Mouse (Mus musculus): ENCODE results near the gene Col5a3.

Col5a3 gene

DNA sequence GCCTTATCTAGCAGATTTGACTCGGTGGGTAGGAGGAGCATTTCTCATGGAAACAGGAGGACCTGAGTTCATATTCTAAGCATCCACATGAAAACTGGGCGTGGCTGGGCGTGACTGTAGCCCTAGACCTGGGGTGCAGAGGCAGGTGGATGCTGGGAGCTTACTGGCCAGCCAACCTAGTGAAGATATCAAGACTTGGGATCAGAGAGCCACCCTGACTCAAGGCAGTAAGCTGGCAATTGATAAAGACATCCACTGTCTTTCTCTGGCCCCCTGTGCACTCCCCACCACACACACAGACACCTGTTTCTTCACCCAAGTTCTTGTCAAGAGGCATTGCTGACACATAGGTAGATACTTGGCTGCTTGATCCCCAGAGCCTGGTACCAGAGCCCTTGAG is 66.3 kb downstream of the Col5a3 start:
- WGBS = 73% methylated on average over 3 of the region's 3 CpGs

DNA sequence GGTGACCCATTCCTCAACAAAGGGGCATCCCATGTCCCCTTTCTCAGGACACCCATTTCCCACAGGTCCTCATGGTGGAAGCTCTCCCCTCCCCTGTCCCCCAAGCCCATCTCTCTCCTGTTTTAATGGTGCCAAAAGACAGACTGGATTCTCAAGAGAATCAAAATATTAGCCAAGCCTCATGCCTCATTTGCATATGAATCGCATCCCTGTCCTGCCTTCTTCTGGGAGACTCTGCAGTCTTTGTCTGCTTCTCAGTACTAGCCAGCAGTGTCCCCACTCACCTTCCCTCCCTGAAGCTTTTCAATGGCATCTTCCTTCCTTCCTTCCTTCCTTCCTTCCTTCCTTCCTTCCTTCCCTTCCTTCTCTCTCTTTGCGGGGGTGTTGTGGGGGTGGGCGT is 67.2 kb downstream of the Col5a3 start:
- 3% methylated on average over 3 of the region's 3 CpGs for WGBS

DNA sequence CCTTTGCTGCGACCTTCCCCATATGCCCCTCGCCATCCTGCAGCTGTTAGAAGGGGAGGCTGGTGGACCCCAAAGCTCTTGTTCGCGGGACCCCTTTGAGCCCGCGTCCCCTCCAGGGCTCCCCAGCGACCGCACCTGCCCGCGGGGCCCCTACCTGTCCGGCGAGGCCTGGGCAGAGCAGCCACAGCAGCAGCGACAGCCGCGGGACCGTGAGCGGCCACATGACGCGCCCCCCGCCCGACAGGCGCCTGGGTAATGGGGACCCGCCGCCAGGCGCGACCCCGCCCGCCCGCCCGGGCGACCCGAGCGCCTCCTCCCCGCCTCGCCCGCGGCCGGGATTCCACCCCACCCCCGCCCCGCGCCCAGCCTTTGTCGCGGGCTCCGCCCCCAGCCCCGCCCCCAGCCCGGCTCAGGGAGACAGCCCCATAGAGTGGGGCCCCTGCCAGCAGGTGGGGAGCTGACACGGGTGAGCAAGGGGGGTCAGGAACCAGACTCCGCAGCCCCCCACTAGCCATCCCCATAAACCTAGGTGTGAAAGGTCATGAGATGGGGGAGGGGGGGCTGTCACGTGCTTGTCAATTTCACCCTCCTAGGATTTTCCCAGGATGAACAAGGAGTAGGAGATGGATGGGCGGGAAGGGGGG is 68.7 kb downstream of the Col5a3 start, which contains the start of gene Olfm2:
Gene Olfm2, minus strand, starts transcription at position 333 of the 644 bp plus-strand sequence.
- WGBS = 2% methylated on average over 45 of the region's 50 CpGs

DNA sequence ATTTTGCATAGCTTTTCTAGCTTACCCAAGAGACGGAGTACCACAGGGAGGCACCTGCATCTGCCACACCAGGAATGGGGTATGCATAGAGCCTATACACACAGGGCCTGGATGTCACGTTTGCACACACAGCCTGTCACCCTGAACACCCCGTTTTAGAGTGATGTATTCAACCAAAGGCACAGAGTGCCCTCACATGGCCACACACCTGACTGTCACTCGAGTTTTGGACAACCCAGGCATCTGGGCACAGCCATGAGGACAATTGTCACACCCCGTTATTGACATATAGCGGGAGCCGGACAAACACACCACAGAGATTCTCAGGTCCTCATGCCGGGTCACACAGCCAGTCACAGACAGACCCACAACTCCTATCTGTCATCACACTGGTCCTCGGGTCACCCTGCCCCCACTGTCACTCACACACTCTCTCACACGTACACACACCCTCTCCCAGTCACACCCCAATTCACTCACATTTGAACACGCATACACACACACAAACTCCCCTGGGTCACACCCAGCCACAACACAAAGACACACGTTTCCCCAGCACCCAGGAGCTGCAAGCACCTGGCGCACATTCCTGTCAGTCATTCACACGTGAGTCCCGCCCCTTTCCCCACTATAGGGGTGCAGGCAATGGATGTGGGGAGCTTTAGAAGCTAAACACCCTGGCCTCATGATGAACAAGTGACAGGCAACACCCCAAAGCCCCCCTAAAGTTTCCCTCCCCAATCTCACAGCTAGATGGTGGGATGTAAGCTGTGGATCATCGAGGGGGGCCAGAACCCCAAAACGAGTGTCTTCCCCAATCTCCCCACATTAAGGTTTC is 69.5 kb downstream of the Col5a3 start:
- 11% methylated on average over 17 of the region's 17 CpGs for WGBS

DNA sequence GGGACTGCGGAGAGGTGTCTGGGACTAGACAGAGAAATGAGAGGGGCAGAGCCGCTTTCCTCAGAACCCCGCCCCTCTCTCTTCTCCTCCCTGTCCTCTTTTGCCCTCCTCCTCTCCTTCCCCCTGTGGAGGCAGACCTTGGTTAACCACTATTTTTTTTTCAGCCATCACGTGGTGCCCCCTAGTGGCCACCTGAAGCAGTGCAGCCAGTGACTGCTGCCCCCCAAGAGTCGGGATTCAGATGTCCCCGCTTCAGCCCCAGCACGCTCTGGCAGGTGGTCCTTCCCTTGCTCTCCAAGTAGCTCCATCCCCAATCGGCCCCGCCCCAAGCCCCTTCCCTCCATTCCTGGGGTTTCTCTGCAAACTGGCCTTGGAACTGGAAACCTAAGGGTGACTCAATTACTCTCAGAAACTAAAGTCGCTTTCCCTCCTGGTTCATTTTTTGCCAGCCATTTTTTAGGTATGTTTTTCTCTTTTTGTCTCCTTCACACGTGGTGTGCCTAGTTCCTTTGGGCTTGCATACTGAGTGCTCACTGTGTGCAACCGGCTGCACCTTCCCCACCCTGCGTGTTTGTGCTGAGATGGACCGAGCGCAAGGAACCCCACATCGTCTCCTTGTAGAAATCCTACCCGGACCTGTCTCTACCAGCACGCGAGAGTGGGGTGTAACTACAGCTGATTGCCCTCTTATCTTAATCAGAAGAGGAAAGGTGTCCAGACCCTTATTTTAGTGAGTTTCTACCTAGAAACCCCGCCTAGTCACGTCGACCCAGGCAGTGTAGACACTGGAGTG is 70.7 kb downstream of the Col5a3 start:
- WGBS = 17% methylated on average over 22 of the region's 22 CpGs

DNA sequence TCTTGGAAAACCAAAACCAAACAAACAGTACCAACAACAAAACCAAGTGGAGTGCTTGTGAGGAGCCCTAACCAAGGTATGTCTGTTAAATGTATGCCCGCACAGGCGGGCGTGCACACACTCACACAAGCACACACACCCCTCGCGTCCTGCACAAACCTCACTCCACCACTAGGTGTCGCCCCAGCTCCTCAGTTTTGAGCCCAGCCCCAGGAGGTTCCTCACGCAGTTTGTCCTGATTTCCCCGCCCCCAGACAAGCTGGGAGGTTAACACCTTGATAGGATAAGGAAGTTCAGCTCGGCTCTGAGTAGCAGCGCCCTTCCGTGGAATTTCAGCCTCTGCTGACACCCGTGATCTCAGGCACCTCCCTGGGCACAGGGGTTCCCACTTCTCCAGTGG is 74.5 kb downstream of the Col5a3 start:
- WGBS = 2% methylated on average over 12 of the region's 12 CpGs

DNA sequence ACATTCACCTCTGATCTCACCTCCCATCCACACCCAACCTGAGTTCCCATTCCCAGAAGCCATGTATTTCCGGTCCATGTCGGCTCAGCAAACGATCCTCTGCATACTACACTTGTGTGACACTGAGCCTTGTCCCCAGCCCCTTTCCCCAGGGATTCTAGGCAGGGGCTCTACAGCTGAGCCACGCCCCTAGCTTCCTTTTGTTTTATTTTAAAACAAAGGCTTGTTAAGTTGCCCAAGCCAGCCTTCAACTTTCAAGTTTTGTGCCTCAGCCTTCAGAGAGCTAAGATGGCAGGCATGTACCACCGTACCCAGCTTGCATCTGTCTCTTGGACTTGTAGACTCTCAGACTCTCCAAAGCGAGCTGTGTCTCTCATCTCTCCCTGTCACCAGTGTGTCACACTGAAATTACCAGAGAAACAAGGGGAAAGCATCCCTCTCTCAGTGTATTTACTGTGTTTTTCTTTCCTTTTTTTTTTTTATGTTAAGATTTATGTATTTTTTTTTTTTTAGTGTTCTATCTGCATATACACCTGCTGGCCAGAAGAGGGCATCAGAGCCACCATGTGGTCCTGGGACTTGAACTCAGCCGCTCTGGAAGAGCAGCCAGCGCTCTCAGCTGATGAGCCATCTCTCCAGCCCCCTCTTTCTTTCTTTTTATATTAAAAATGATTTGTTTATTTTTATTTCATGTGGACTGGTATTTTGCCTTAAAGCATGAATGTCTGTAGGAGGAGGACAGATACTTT is 76.4 kb downstream of the Col5a3 start:
- 50% methylated on average over 8 of the region's 8 CpGs for WGBS

DNA sequence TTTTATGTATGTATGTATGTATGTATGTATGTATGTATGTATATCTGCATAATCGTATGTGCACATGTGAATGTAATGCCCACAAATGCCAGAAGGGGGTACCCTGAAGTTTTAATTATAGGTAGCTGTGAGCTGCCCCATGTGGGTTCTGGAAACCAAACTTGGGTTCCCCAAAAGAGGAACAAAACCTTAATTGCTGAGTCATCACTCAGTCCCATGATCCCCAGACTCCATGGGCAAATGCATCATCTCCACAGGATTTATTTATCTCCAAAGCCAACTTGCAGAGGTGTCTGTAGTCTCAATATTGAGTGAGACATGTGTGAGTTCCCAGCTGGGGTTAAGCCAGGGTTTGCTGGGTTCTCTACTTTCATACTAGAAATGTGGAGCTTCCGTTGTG is 77.6 kb downstream of the Col5a3 start:
- 92% methylated on average over 2 of the region's 2 CpGs for WGBS

DNA sequence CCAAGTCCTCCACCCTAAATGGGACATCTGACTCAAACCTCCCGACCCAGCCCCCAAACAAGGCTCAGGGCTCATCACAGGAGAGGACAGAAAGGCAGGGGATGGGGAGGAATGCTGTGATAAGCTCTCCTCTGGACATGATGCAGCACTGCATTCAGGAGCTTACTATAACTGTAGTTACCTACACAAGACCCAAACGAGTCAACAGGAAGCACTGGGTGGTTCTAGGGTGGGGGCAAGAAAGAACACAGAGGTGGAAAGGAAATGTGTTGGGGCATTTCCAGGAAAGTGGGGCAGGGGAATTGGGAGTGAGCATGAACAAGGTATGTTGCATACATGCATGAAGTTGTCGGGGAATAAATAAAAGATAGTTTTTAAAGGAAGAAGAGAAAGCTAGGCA is 80.2 kb downstream of the Col5a3 start:
- 68% methylated on average over 3 of the region's 3 CpGs for WGBS

DNA sequence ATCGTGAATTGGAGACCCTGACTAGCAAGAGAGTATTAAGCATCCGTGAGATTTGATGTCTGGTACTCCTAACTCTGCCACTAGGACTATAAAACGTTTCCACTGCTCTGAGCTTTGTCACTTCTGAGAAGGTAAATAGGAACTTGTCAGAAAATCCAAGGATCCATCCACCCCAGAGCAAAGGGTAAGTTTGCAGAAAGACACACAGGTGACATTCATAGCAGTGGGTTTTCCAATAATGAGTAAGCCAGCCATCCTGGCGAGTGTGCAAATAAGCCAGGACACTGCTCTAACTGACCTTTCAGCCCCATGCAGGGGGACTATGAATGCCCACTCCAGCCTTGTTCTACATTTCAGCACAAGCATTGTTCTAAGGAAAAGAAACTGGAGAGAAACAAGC is 83.1 kb downstream of the Col5a3 start:
- 80% methylated on average over 4 of the region's 4 CpGs for WGBS

DNA sequence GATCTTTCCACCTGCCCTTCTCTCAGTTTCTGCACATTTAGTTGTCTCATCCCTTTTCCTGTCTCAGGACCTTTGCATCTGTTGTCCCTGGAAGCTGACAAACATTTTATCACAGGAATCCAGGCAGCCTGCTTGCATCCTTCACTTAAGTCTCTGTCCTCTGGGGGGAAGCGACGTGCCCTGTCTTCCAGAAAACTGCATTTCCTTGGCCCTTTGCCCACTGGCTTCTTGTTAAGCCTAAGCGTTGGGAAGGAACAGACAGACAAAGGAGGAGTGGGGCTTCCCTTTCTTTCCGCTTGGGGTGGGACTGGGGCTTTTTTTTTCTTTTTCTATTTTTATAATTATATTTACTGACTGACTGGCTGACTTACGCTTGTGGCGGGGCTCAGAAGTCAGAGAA is 85.4 kb downstream of the Col5a3 start:
- WGBS = 40% methylated on average over 6 of the region's 6 CpGs

DNA sequence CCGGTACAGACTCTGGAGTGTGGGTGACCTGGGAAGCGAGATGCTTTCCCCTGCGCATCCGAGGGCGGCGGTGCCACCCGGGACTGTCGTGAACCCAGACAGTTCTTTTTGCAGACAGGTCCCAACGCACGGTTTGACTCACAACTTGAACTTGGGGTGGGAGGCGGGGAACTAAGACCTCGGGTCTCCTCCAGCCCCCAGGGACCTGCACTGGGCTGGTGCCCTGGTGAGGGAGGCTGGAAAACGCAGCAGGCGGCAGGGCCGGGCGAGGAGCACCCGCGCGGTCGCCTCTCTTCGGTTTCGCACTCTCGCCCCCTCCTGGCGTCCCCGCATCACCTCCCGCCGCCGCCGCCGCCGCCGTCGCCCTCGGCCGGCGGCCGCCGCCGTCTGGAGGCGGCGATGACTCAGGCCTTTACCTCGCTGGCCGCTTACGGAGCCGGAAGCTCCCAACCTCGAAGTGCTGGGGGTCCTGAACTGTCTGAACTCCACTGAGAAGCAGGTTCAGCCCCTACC is 87.2 kb downstream of the Col5a3 start:
- WGBS = under 1% methylated on average over 46 of the region's 46 CpGs

DNA sequence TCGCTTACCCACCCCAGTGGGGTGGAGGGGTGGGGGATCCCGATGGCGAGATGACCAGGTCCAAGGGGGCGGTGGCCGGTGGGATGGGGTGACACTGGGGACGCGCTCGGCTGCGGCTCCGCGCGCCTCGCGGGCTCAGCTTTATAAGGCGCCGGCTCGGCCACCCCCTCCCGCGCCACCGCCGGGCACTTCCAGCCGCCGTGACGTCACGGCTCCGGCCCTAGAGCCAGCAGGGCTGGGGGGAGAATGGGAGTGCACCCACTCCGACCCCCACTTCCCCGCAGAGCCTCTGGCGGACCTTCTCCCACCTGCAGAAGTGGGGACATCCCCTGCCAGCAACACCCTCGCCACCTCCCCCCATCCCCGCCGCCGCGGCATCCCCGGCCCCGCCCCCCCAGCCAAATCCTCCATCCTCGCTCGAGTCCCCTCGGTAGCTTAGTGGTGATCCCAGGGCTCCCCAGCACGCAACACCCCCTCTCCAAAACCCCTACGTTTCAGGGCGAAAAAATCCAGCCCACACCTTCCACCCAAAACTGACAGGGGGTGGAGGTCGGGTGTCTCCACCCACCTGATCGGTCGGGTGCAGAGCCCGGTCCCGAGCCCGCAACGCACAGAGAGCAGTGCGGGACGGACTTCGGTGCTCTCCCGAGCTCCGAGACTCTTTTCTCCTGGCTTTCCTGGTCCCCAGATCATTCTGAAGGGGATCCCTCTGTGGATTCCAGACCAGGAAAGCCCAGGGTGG is 87.8 kb downstream of the Col5a3 start:
- 1% methylated on average over 54 of the region's 54 CpGs for WGBS

DNA sequence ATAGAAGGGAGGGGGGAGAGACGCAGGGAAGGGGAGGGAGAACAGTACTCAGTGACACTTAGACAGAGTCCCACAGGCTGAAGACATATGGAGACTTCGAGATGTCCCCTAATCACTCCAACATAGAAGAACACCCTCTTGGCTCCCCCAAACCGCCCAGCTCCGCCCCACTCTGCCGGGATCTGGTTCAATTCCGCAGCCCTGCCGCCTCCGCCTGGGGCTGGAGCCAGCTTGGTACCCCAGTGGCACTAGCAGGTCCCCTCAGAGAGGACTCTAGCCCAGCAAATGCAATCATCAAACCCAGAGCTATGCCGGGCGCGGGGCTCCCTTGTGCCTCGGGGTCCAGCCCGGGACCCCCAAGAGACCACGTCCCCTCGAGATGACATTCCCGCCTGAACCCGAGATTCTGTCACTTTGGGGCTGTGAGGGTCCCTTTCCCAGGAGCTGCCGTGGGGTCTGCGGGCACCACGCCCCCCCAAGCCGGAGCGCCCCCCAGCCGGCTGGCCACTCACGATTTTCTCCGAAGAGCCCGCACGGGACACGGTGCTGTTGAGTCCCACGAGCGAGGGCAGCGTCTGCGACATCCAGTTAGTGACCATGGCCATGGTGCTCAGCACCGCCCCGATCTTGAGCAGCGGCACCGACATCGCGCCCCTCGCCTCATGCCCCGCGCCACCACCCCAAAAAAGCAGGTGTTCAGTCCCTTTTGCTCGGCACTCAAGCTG is 88.6 kb downstream of the Col5a3 start:
- WGBS = 1% methylated on average over 42 of the region's 42 CpGs

DNA sequence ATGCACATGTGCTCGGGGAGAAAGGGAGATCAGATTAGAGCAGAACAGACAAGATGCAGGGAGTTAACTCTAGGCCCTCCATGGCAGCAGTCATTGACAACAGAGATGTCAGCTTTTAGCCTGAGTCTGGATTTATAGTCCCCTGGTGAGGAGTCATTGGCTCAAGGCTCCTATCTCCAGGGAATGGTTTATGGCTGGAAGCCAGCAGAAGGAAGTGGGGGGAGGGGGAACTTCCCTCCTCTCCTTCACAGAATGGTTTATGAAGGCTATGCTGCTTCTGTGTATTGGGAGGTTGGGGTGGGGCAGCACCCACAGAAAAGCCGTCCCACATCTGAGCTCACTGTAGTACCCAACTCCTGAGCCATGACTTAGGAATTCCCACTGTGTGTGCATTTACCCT is 93.3 kb downstream of the Col5a3 start:
- WGBS = 63% methylated on average over 2 of the region's 2 CpGs

All from cerebral cortex, adult 2 months (tissue).